Mouse (Mus musculus) forebrain, embryonic 12.5 days (tissue): Measurements from ENCODE around the gene Ino80b. TPM values are rescaled to one million over a fixed set of nuclear protein-coding genes. Genes with fewer than 3 reads are reported as not detected.

ENCODE experiments used
- ATAC-seq: fragments of 200-750 bp; cut with Nextera tagmentation; 2 replicates; pipeline ENCODE4 v1.8.0; 2017; ENCODE audit warnings: moderate TSS enrichment; ENCODE audit not compliant: low FRiP score
- H3K27ac ChIP-seq: fragments of 300-500 bp; sonication (generic); 2 replicates; pipeline ENCODE4 v1.5.1; 2016; ENCODE audit warnings: mild to moderate bottlenecking
- H3K27me3 ChIP-seq: fragments of 300-500 bp; sonication (generic); 2 replicates; pipeline ENCODE4 v1.6.1; 2016; ENCODE audit warnings: mild to moderate bottlenecking
- H3K36me3 ChIP-seq: fragments of 300-500 bp; sonication (generic); replicated peaks from 2 replicates; pipeline ENCODE4 v1.6.1; 2016; ENCODE audit warnings: mild to moderate bottlenecking
- H3K4me1 ChIP-seq: fragments of 300-500 bp; sonication (generic); 2 replicates; pipeline ENCODE4 v1.6.1; 2016
- H3K4me2 ChIP-seq: fragments of 300-500 bp; sonication (generic); 2 replicates; pipeline ENCODE4 v1.6.1; 2016; ENCODE audit warnings: mild to moderate bottlenecking, moderate library complexity
- H3K4me3 ChIP-seq: fragments of 300-500 bp; sonication (generic); replicated peaks from 2 replicates; pipeline ENCODE4 v1.5.1; 2016; ENCODE audit warnings: mild to moderate bottlenecking
- H3K9ac ChIP-seq: fragments of 300-500 bp; sonication (generic); 2 replicates; pipeline ENCODE4 v1.6.1; 2016; ENCODE audit warnings: mild to moderate bottlenecking
- H3K9me3 ChIP-seq: fragments of 300-500 bp; sonication (generic); 2 replicates; pipeline ENCODE4 v1.6.1; 2016
- WGBS: fragments of 180-500 bp; shearing (Covaris S2); methylation state at CpG from one replicate; pipeline ENCODE4 v1.1.7; 2016; 5-methylcytosine and 5-hydroxymethylcytosine counted together
- polyA plus RNA-seq: library from polyadenylated mRNA; unstranded; fragments of >200 nt; fragmentation: Nextera tagmentation; extraction: Ambion mirVana; gene quantifications from 2 replicates; pipeline ENCODE4 v1.2.1, GENCODE M21; 2016

The Ino80b gene
- polyA plus RNA-seq, 1 experiment from 2014 or later, result 19.0 TPM

DNA sequence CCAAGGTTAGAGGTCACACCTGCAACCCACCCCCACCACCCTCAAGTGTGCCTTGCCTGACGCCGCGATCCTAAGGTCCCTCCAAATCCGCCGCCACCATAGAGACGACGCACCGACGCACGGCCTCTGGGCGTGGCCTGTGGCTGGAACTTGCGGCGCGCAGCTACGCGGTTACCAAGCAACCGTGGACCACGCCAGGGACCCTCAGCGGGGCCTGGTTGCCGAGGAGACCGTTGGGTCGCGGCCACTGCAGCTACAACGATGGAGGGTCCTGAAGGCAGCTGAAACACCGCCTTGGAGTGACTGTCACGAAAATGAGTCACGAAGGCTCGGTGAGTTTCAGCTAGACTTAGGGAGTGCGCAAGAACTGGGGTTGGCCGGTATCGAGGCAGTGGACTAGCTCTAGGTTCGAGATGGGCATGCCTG is 31.0 kb upstream of the Ino80b start, which contains the start of the genes Wdr54 and 1700003E16Rik:
Gene Wdr54, minus strand, starts transcription at position 139 of the 426 bp plus-strand sequence.
Gene 1700003E16Rik, plus strand, starts transcription at position 146 of the 426 bp plus-strand sequence.
- Histone ChIP-seq H3K4me2 (peak within 1 kb of the TSS; percentile 83), H3K27ac (peak within 1 kb of the TSS; percentile 19; the same call in 1 of the 2 replicates), H3K9me3 (no peaks in the 10 kb centered on the region), H3K9ac (peak within 1 kb of the TSS; percentile 62), H3K36me3 (peaks cover 22% of the 10 kb centered on the region), H3K4me1 (peaks cover 28% of the 10 kb centered on the region), H3K4me3 (peak within 1 kb of the TSS; percentile 60), H3K27me3 (peaks cover 15% of the 10 kb centered on the region)
- 2% methylated on average over 32 of the region's 32 CpGs for WGBS
- peak; percentile 94 for ATAC-seq

DNA sequence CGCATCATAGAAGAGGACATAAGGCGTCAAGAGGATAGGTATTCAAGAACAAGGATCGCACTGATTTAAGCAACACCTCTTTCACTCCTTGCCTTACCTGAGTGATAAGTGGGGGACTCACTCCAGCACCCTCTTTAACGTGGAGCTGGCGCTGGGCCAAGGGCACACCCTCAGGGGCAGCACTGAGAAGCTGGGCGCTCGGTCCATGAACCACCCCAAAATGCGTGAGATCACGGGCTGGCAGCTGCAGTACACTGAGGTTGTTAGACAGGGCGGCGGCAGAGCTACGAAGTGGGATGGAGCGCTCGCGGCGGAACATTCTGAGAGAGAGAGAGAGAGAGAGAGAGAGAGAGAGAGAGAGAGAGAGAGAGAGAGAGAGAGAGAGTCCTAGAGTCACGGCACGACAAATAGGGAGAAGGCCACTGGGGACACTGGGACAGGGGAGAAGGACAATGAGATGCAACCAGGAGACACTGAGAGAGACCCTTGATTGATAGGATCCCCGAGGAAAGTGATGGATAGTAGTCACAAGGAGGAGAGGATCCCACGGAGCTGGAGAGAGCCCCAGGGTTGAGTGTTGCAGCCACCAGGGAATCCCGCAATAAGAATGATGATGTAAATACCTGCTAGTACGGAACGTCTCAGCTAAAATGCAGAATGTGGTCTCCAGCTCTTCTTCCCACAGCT is 30.5 kb upstream of the Ino80b start:
- peaks cover 9% of the 10 kb centered on the region for H3K27me3 ChIP-seq
- H3K36me3 ChIP-seq, result peaks cover 24% of the 10 kb centered on the region
- peak overlapping the region; percentile 60 for H3K4me3 ChIP-seq
- peak; percentile 15 for ATAC-seq
- H3K9ac ChIP-seq, result peak overlapping the region; percentile 62
- H3K4me2 ChIP-seq, result peak overlapping the region; percentile 83
- H3K27ac ChIP-seq, result 0 out of 2 replicates have a peak overlapping the region, but pooled peaks have one; percentile 19
- 7% methylated on average over 23 of the region's 23 CpGs for WGBS
- no peaks in the 10 kb centered on the region for H3K9me3 ChIP-seq
- peaks cover 30% of the 10 kb centered on the region for H3K4me1 ChIP-seq

DNA sequence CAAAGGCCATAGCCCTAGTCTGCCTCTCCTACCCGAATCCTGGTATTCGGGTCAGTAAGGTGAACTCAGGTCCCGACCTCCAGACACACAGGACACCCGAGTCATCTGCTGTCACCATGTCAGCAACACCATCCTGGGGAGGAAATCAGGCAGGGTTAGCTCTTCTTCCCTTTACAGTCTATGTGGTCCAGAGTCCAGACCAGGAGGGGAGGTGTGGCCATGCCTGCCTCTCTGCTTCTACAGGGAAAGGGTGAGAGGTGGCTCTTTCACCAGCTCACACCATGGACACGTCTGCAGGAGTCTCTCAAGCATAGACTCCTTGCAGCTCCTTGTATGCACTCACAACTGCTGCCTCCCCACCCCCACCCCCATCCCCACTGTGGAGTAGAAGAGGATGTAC is 28.3 kb upstream of the Ino80b start:
- H3K4me3 ChIP-seq, result no peak overlapping the region
- no peaks in the 10 kb centered on the region for H3K27me3 ChIP-seq
- H3K27ac ChIP-seq, result no peak overlapping the region
- peaks cover 30% of the 10 kb centered on the region for H3K4me1 ChIP-seq
- H3K9ac ChIP-seq, result no peak overlapping the region
- WGBS, result 83% methylated on average over 5 of the region's 5 CpGs
- no peaks in the 10 kb centered on the region for H3K9me3 ChIP-seq
- H3K36me3 ChIP-seq, result peaks cover 38% of the 10 kb centered on the region
- ATAC-seq, result no peak
- H3K4me2 ChIP-seq, result no peak overlapping the region

DNA sequence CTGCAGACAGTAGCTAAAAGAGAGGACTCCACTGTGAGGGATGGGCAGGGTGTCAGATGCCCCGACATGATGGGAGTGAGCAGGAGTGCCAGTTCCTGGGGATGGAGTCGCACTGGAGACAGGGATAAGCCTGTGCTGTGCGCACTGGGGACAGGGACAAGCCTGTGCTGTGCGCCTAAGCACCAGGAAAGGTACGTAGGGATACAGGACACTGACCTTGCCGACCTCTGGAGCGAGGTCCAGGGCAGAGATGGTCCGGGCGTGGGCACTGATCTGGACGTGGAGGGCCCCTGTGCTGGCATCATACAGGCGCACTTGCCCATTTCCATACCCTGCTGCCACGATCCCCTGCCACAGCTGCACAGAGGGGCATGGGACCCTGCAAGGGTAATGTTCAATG is 27.8 kb upstream of the Ino80b start:
- Histone ChIP-seq H3K4me1 (peaks cover 30% of the 10 kb centered on the region), H3K27me3 (no peaks in the 10 kb centered on the region), H3K4me2 (no peak overlapping the region), H3K27ac (no peak overlapping the region), H3K9me3 (no peaks in the 10 kb centered on the region), H3K4me3 (no peak overlapping the region), H3K9ac (no peak overlapping the region), H3K36me3 (peaks cover 40% of the 10 kb centered on the region)
- no peak for ATAC-seq
- 87% methylated on average over 12 of the region's 12 CpGs for WGBS

DNA sequence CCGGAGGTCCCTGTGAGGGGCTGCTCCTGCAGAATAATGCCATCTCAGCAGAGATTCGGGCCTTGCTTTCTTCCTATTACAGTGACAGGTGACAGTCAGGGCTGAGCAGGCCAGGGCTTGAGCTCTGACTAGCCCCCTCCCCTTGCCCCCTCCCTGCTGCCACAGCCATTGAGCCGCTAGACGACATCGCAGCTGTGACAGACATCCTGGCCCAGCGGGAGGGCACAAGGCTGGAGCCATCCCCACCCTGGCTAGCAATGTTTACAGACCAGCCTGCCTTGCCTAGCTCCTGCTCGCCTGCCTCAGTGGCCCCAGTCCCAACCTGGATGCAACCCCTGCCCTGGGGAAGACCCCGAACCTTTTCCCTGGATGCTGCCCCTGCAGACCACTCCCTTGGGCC is 26.5 kb upstream of the Ino80b start:
- no peak for ATAC-seq
- Histone ChIP-seq H3K27me3 (no peaks in the 10 kb centered on the region), H3K4me2 (no peak overlapping the region), H3K4me3 (no peak overlapping the region), H3K4me1 (peaks cover 30% of the 10 kb centered on the region), H3K9ac (peak overlapping the region; percentile 38; the same call in 1 of the 2 replicates), H3K9me3 (no peaks in the 10 kb centered on the region), H3K36me3 (peaks cover 46% of the 10 kb centered on the region), H3K27ac (0 out of 2 replicates have a peak overlapping the region, but pooled peaks have one; percentile 0)
- WGBS, result 27% methylated on average over 8 of the region's 8 CpGs

DNA sequence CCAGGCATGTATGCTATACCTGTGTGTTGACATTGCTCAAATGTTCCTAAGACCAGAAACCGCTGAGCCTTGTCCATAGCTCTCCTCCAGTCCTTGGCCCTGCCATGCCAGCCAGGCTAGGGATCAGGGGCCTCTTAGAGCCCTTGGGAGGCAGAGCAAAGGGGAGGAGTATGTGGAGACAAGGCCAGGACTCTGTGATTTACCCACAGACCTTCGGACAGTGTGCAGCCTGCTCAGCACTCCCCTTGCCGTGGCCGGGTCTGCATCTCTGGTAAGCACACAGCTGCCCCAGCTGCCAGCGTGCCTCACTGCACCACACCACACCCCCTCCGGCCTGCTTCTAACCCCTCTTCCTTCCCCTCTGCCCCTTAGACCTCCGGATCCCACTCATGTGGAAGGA is 22.0 kb upstream of the Ino80b start:
- Histone ChIP-seq H3K4me2 (no peak overlapping the region), H3K9me3 (no peaks in the 10 kb centered on the region), H3K4me1 (peaks cover 15% of the 10 kb centered on the region), H3K4me3 (no peak overlapping the region), H3K27ac (no peak overlapping the region), H3K27me3 (peaks cover 4% of the 10 kb centered on the region; the same call in 1 of the 2 replicates), H3K36me3 (peaks cover 33% of the 10 kb centered on the region), H3K9ac (no peak overlapping the region)
- ATAC-seq, result no peak
- WGBS, result 62% methylated on average over 7 of the region's 7 CpGs

DNA sequence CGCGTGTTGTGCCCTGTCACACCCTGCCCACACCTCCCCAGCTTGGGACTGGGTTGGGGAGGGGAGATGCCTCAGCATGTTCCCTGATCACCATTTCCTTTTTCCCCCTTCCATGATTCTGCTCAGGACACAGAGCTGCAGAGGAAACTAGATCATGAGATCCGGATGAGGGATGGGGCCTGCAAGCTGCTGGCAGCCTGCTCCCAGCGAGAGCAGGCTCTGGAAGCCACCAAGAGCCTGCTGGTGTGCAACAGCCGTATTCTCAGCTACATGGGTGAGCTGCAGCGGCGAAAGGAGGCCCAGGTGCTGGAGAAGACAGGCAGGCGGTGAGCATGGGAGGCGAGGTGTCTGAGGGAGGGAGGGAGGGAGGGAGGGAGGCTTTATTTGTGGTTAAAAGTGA is 20.6 kb upstream of the Ino80b start:
- Histone ChIP-seq H3K4me3 (no peak overlapping the region), H3K27me3 (peaks cover 19% of the 10 kb centered on the region), H3K9me3 (no peaks in the 10 kb centered on the region), H3K9ac (no peak overlapping the region), H3K4me2 (no peak overlapping the region), H3K36me3 (peaks cover 23% of the 10 kb centered on the region), H3K4me1 (peaks cover 12% of the 10 kb centered on the region), H3K27ac (no peak overlapping the region)
- ATAC-seq, result no peak
- WGBS, result 77% methylated on average over 9 of the region's 9 CpGs

DNA sequence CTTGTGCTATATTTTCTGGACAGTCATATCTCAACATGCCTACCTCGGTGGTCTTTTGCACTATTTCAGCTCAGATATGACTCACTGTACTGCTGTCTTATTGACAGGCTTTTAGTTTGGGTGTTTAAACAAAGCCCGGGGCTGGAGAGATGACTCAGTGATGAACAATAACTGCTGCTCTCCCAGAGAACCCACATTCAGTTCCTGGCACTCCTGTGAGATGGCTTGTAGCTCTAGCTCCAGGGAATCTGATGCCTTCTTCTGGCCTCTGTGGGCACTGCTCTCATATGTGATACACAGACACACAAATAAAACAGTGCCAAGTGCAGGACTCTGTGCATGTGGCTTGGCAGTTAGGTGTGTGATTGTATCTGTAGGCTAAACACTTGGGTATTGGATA is 20.0 kb upstream of the Ino80b start:
- Histone ChIP-seq H3K4me3 (no peak overlapping the region), H3K4me1 (peaks cover 12% of the 10 kb centered on the region), H3K4me2 (no peak overlapping the region), H3K36me3 (peaks cover 18% of the 10 kb centered on the region), H3K27ac (no peak overlapping the region), H3K9ac (no peak overlapping the region), H3K9me3 (no peaks in the 10 kb centered on the region), H3K27me3 (peaks cover 20% of the 10 kb centered on the region)
- ATAC-seq, result no peak
- 83% methylated on average over 2 of the region's 2 CpGs for WGBS

DNA sequence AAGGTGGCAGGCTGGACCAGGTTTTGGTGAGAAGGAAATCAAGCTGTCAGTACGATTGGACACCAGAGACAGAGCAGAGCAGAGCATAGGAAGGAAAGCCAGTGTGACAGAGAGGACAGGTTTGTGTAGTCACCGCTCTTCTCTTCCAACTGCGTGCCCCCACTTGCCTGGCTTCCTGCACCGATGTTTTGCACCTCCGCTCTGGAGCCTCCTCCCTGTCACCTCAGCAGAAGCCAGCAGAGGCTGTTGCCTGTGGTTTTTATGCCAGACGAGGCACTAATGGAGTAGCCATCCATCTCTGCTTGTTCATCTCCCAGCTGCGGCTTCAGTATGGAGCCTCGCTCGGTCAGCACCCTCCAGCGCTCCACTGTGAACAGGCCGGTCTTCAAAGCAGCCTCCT is 17.7 kb upstream of the Ino80b start:
- Histone ChIP-seq H3K36me3 (peaks cover 5% of the 10 kb centered on the region), H3K9ac (no peak overlapping the region), H3K4me3 (no peak overlapping the region), H3K9me3 (no peaks in the 10 kb centered on the region), H3K4me1 (peaks cover 31% of the 10 kb centered on the region), H3K27me3 (peaks cover 20% of the 10 kb centered on the region), H3K27ac (no peak overlapping the region), H3K4me2 (no peak overlapping the region)
- no peak for ATAC-seq
- 58% methylated on average over 11 of the region's 11 CpGs for WGBS

DNA sequence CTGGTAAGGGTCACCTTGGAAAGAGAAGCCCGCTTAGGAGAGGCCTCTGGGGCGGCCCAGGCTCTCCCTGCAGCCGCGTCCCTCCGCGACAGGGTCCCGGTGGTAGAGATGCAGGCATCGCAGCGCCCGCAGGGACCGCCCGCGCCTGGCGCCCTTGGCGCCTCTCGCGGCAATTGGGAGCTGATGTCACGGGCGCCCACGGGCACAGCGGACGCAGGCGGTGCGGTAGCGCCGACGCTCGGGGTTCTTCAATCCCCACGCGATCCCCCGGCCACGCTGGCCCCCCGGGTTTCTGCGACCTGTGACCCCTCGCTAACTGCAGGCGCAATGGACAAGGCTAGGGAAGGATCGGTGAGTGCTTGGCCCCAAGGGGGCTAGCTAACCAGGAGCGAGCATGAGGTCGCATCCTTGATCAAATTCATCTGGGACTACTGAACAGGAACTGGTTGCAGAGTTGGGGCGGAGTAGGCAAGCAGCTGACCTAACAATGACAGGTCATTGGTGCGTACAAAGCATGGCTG is 17.0 kb upstream of the Ino80b start:
- Histone ChIP-seq H3K4me1 (peaks cover 37% of the 10 kb centered on the region), H3K4me3 (peak overlapping the region; percentile 34), H3K27ac (no peak overlapping the region), H3K9ac (peak overlapping the region; percentile 51), H3K27me3 (peaks cover 20% of the 10 kb centered on the region), H3K9me3 (no peaks in the 10 kb centered on the region), H3K4me2 (peak overlapping the region; percentile 65), H3K36me3 (no peaks in the 10 kb centered on the region)
- no peak for ATAC-seq
- 3% methylated on average over 41 of the region's 41 CpGs for WGBS

DNA sequence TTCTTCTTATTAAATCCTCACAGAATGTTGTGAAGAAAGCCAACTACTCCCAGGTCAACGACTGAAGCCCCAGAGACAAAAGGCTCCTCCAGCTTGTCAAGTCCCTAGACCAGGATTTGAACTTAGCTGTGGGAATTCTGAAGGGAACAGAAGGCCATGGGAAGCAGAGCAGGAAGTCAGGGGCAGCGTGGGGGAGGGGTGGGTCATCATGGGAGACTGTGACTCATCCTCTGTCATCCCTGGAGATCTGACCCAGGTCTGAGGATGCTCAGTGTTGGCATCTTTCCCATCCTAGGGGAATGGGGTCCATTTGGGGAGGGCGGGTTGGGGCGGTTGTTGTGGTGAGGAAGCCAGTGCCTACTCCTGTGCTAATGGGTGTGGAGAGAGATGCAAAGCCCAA is 16.4 kb upstream of the Ino80b start:
- WGBS, result 46% methylated on average over 4 of the region's 4 CpGs
- H3K9me3 ChIP-seq, result no peaks in the 10 kb centered on the region
- no peak overlapping the region for H3K27ac ChIP-seq
- H3K36me3 ChIP-seq, result no peaks in the 10 kb centered on the region
- peak overlapping the region; percentile 34; the same call in 1 of the 2 replicates for H3K4me3 ChIP-seq
- H3K4me1 ChIP-seq, result peaks cover 43% of the 10 kb centered on the region
- peak overlapping the region; percentile 51; the same call in 1 of the 2 replicates for H3K9ac ChIP-seq
- peaks cover 24% of the 10 kb centered on the region for H3K27me3 ChIP-seq
- no peak for ATAC-seq
- peak overlapping the region; percentile 65 for H3K4me2 ChIP-seq

DNA sequence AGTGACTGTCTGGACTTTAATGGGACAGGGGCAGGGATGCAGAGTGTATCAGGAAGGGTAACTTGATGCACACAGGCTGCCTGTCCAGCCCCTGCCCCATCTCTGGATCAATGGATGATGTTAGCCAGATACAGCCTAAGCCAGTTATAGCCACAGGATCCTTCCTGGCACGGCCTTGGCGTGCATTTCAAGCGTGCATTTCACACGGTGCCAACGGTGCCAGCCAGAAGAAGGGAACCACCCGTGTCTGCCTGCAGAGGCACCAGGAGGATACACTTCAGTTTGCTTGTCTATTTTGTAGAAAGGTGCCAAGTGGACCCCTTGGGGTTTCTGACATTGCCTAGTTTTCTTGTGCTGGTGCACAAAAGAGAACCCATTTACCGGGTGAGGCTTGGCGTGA is 14.8 kb upstream of the Ino80b start:
- no peaks in the 10 kb centered on the region for H3K36me3 ChIP-seq
- no peak for ATAC-seq
- H3K27me3 ChIP-seq, result peaks cover 39% of the 10 kb centered on the region
- H3K4me2 ChIP-seq, result no peak overlapping the region
- H3K4me3 ChIP-seq, result no peak overlapping the region
- WGBS, result 95% methylated on average over 8 of the region's 8 CpGs
- peaks cover 55% of the 10 kb centered on the region for H3K4me1 ChIP-seq
- H3K9ac ChIP-seq, result no peak overlapping the region
- H3K9me3 ChIP-seq, result no peaks in the 10 kb centered on the region
- no peak overlapping the region for H3K27ac ChIP-seq

DNA sequence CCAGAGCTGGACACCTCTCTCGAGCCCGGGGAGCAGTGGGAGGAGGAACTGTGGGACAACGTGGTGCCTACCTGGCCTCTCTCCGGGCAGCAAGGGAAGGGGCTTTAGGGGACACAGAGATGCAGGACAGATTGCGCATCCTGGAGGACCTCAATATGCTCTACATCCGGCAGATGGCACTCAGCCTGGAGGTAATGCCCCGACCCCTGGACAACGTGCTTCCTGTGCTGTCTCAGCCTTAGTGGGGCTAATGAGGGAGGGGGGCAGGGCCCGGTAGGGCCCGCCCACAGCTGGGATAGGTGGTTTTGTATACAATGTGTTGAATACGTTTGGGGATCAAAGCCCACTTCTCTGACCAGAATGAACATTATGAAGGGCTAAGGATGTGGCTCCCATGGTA is 12.8 kb upstream of the Ino80b start:
- Histone ChIP-seq H3K27ac (peak overlapping the region; percentile 93), H3K9ac (peak overlapping the region; percentile 78), H3K27me3 (peaks cover 46% of the 10 kb centered on the region), H3K4me2 (peak overlapping the region; percentile 70), H3K4me1 (peaks cover 55% of the 10 kb centered on the region), H3K4me3 (peak overlapping the region; percentile 45), H3K36me3 (no peaks in the 10 kb centered on the region), H3K9me3 (no peaks in the 10 kb centered on the region)
- 0% methylated on average over 11 of the region's 11 CpGs for WGBS
- peak; percentile 56 for ATAC-seq
